Mouse (Mus musculus) testis, adult 2 months (tissue): ENCODE data around the gene Rap1b.

Experiments
- CTCF ChIP-seq: fragments of 200-500 bp; IDR thresholded peaks from 2 replicates; pipeline ENCODE4 v1.5.1; 2012; ENCODE audit warnings: low read depth, mild to moderate bottlenecking, inconsistent platforms, low read length, moderate library complexity; ENCODE audit not compliant: control insufficient read depth, insufficient read depth, insufficient replicate concordance
- POLR2A ChIP-seq: fragments of 200-500 bp; IDR thresholded peaks from 2 replicates; pipeline ENCODE4 v1.6.1; 2012; ENCODE audit warnings: low read depth, mild to moderate bottlenecking, inconsistent platforms, low read length, moderate library complexity; ENCODE audit not compliant: control insufficient read depth

DNA sequence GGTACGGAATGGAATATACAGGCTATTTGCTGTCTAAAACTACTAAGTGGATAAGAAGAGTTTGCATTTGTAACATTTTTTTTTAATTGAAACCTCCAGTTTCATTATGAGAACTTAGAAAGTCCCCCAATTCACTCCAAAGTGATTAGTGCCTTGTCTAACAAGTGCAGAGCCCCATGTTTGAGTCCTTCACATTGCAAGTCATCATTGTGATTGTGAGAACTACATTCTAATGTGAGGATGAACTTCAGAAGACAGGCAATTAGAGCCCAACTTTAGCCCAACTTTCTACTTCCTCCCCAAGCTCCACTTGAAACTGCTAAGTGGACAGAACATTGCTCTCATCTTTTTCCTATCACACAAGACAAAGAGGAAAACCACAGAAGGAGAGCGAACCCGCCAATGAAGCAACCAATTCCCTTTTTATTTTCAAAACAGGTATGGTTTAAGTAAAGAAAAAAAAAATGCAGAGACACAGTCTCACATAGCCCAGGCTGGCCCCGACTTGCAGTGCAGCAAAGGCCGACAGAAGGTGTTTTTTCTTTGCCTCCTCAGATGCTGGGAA, 5.3 kb downstream of the Rap1b start:
- TF ChIP-seq CTCF (no peak), POLR2A (no peak)
